Mouse (Mus musculus) embryonic facial prominence, embryonic 14.5 days (tissue): ENCODE measurements around the gene Hecw2. TPM values are rescaled to one million over a fixed set of nuclear protein-coding genes. Genes with fewer than 3 reads are reported as not detected.

ENCODE experiments used
- ATAC-seq: fragments of 200-750 bp; cut with Nextera tagmentation; 2 replicates; pipeline ENCODE4 v1.8.0; 2017; ENCODE audit warnings: low read depth, moderate number of reproducible peaks, moderate TSS enrichment
- DNase-seq: peaks from one replicate; pipeline ENCODE4 v3.0.0-alpha.2; 2015; ENCODE audit warnings: low spot score
- H3K27ac ChIP-seq: fragments of 300-500 bp; sonication (generic); replicated peaks from 2 replicates; pipeline ENCODE4 v1.5.1; 2014; ENCODE audit warnings: low read depth, mild to moderate bottlenecking, low read length, moderate library complexity
- H3K27me3 ChIP-seq: fragments of 300-500 bp; sonication (generic); replicated peaks from 2 replicates; pipeline ENCODE4 v1.6.1; 2014; ENCODE audit warnings: low read length; ENCODE audit not compliant: control insufficient read depth, insufficient read depth
- H3K36me3 ChIP-seq: fragments of 300-500 bp; sonication (generic); 2 replicates; pipeline ENCODE4 v1.6.1; 2014; ENCODE audit warnings: low read length, mixed read lengths; ENCODE audit not compliant: control insufficient read depth, insufficient read depth
- H3K4me1 ChIP-seq: fragments of 300-500 bp; sonication (generic); 2 replicates; pipeline ENCODE4 v1.6.1; 2014; ENCODE audit warnings: antibody characterized with exemption, low read length; ENCODE audit not compliant: control insufficient read depth, insufficient read depth
- H3K4me2 ChIP-seq: fragments of 300-500 bp; sonication (generic); 2 replicates; pipeline ENCODE4 v1.6.1; 2014; ENCODE audit warnings: low read depth, mild to moderate bottlenecking, low read length, moderate library complexity, mixed read lengths
- H3K4me3 ChIP-seq: fragments of 300-500 bp; sonication (generic); 2 replicates; pipeline ENCODE4 v1.5.1; 2014; ENCODE audit warnings: low read depth, mild to moderate bottlenecking, low read length
- H3K9ac ChIP-seq: fragments of 300-500 bp; sonication (generic); 2 replicates; pipeline ENCODE4 v1.6.1; 2014; ENCODE audit warnings: low read depth, mild to moderate bottlenecking, low read length, moderate library complexity, mixed read lengths
- H3K9me3 ChIP-seq: fragments of 300-500 bp; sonication (generic); 2 replicates; pipeline ENCODE4 v1.6.1; 2016; ENCODE audit warnings: low read length; ENCODE audit not compliant: control insufficient read depth
- WGBS: fragments of 180-500 bp; shearing (Covaris S2); extraction: QIAGEN DNeasy Blood & Tissue Kit; methylation state at CpG from one replicate; pipeline ENCODE4 v1.1.7; 2014; 5-methylcytosine and 5-hydroxymethylcytosine counted together
- polyA plus RNA-seq: library from polyadenylated mRNA; unstranded; fragments of >200 nt; fragmentation: Nextera tagmentation; extraction: Ambion mirVana; gene quantifications from 2 replicates; pipeline ENCODE4 v1.2.1, GENCODE M21; 2014

The Hecw2 gene
- polyA plus RNA-seq, 1 experiment from 2014 or later = 4.8 TPM

DNA sequence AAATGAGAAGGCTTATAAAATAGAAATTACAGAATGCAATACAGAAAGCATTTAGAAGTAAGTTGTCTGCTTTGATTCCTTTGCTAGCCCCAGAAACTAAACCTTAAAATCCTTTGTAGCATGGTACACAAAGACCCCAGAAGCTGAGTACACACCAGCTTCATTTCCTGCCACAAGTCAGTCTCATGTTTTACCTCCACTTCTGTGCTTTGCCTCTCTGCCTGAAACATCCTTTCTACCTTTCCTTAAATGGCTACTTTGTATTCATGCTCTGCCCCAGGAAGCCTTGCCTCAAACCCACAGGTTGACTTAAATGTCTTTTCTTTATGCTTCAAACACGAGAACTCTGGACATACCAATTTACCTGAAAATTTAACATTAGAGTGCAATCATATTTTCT lies 413.7 kb downstream of the Hecw2 start:
- Histone ChIP-seq H3K4me1 (no peaks in the 10 kb centered on the region), H3K9ac (no peak overlapping the region), H3K4me3 (no peak overlapping the region), H3K36me3 (no peaks in the 10 kb centered on the region), H3K27me3 (no peaks in the 10 kb centered on the region), H3K9me3 (no peaks in the 10 kb centered on the region), H3K27ac (no peak overlapping the region), H3K4me2 (no peak overlapping the region)
- ATAC-seq = no peak
- no peak for DNase-seq
- 46% methylated on average over 1 of the region's 1 CpGs for WGBS

DNA sequence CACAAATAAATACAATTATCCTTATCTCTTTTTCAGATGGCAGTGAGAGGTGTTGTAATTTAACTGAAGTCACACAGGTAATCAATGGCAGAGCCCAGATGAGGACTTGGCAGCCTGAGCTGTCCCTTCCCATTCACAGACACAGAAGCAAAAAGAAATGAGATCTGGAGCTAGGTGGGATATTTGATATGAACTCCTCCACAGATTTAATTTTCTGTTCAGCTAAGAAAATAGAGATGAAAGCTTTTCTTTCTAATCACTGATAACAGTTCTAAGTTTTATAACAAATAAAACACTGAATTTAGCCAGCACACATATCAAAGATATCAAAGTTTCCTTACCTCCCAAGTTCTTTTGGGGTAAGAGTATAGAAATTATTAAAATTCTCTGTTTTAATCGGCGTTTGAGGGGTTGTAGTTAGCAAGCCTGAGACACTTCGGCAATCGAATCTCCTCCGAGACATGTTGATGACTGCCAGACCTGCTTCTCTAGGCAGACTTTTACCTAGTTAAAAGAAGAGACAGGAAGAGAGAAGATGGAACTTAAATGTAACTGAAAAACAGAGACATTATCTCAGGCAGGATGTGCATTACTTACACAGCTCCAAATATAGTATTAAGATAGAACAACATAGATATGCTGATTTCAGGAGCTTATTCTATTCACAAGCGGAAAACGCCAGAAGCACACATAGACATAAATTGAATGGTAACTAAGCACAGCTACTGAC lies 418.6 kb downstream of the Hecw2 start:
- ATAC-seq = no peak
- WGBS = 87% methylated on average over 7 of the region's 7 CpGs

GRCm38 (mm10) chr1:53775545-53775944 lies 419.4 kb downstream of the Hecw2 start:
- H3K9me3 ChIP-seq = no peaks in the 10 kb centered on the region
- peaks cover 3% of the 10 kb centered on the region; the same call in 1 of the 2 replicates for H3K4me1 ChIP-seq
- H3K36me3 ChIP-seq = no peaks in the 10 kb centered on the region
- no peak overlapping the region for H3K27ac ChIP-seq
- no peak for DNase-seq
- no peak for ATAC-seq
- no peak overlapping the region for H3K4me2 ChIP-seq
- no peaks in the 10 kb centered on the region for H3K27me3 ChIP-seq
- no peak overlapping the region for H3K4me3 ChIP-seq
- no peak overlapping the region for H3K9ac ChIP-seq
- 87% methylated on average over 2 of the region's 2 CpGs for WGBS

More for the DNA sequence above, 418.6 kb downstream of the Hecw2 start:
- no peaks in the 10 kb centered on the region for H3K27me3 ChIP-seq
- H3K4me1 ChIP-seq = peaks cover 3% of the 10 kb centered on the region; the same call in 1 of the 2 replicates
- no peak overlapping the region for H3K27ac ChIP-seq
- H3K9ac ChIP-seq = no peak overlapping the region
- no peak for DNase-seq
- H3K9me3 ChIP-seq = no peaks in the 10 kb centered on the region
- no peak overlapping the region for H3K4me2 ChIP-seq
- H3K36me3 ChIP-seq = no peaks in the 10 kb centered on the region
- no peak overlapping the region for H3K4me3 ChIP-seq

DNA sequence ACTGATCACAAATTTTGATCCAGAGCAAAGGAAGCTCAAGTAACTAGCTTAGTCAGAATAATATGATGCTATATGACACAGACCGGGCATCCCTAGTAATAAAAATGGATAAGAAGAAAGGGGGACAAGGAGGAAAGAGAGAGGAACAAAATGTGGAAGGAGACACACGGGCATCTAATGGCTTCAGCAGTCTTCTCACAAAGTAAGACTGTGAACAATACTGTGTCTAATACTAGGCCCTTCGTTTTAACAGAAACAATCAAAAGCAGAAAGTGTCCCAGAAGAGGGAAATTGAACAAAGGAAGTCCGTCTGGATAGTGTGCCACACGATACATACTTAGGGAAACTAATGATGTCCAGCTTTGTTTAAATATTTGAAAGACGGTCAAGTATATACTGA lies 419.9 kb downstream of the Hecw2 start:
- H3K4me3 ChIP-seq = no peak overlapping the region
- H3K27ac ChIP-seq = no peak overlapping the region
- H3K9me3 ChIP-seq = no peaks in the 10 kb centered on the region
- H3K36me3 ChIP-seq = no peaks in the 10 kb centered on the region
- no peak for ATAC-seq
- no peak overlapping the region for H3K4me2 ChIP-seq
- peaks cover 3% of the 10 kb centered on the region; the same call in 1 of the 2 replicates for H3K4me1 ChIP-seq
- WGBS = 80% methylated on average over 6 of the region's 6 CpGs
- no peak for DNase-seq
- H3K27me3 ChIP-seq = no peaks in the 10 kb centered on the region
- no peak overlapping the region for H3K9ac ChIP-seq

DNA sequence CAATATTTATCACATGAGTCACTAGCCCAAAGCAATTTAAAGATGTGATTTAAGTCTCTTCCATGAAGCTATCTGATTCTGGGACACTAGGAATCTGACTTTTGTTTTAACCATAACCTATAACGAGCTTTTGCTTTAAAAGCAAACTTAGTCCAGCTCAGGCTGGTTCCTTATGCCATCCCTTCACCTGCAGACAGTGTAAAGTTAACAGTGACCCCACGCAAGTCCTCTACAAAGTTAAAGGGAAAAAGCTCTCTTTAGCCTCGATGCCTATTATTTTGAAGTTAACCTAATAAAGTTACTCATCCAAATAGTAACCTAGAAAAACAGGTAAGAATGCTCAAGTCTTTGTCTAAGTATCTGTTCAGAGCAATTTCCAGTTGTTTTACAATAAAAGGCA lies 420.4 kb downstream of the Hecw2 start:
- Histone ChIP-seq H3K36me3 (no peaks in the 10 kb centered on the region), H3K4me3 (no peak overlapping the region), H3K27ac (no peak overlapping the region), H3K4me1 (peaks cover 3% of the 10 kb centered on the region; the same call in 1 of the 2 replicates), H3K4me2 (no peak overlapping the region), H3K9ac (no peak overlapping the region), H3K9me3 (no peaks in the 10 kb centered on the region), H3K27me3 (no peaks in the 10 kb centered on the region)
- 92% methylated on average over 3 of the region's 3 CpGs for WGBS
- DNase-seq = no peak
- ATAC-seq = no peak

DNA sequence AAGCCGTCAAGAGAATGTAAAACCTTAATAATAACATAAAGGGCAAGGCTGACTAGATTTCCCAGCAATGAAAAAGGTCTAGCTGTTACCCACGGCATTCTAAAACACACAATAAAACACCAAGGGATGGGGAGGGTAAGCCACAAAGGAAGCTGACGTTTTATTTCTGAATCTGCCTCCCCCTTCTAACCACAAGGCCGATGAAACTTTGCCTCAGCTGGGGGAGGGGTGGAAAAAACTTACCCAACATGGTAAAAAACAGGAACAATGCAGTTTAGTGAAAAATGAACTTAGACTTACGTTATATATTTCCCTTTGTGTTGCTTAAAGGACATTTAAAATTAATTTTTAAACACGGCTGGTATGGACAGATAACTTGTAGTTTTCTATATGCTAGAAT lies 421.0 kb downstream of the Hecw2 start:
- 49% methylated on average over 6 of the region's 6 CpGs for WGBS

DNA sequence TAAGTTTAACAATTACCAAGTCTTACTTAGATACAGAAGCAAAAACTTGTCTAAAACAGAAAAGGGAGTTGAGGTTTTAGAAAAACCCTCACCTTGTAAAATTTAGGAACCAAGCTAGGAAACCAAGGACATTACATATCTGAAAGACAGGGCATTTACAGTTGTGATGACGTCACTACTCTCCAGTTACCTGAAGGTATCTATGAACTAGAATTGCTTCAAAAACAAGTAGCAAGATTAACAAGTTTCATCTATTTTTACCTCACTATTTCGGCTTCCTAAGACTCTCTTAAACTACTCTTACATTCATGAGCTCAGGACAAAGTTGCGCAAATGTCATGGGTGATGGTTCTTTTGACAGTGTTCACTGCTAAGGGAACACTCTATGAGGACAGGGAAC lies 422.0 kb downstream of the Hecw2 start:
- Histone ChIP-seq H3K9ac (no peak overlapping the region), H3K9me3 (no peaks in the 10 kb centered on the region), H3K4me3 (no peak overlapping the region), H3K4me1 (peaks cover 3% of the 10 kb centered on the region; the same call in 1 of the 2 replicates), H3K36me3 (0 out of 2 replicates have a peak, but pooled peaks cover 7% of the 10 kb centered on the region), H3K4me2 (no peak overlapping the region), H3K27me3 (no peaks in the 10 kb centered on the region), H3K27ac (no peak overlapping the region)
- 90% methylated on average over 3 of the region's 3 CpGs for WGBS
- DNase-seq (no peak), ATAC-seq (no peak)

More for the DNA sequence above, 421.0 kb downstream of the Hecw2 start:
- Histone ChIP-seq H3K4me2 (no peak overlapping the region), H3K27ac (no peak overlapping the region), H3K36me3 (0 out of 2 replicates have a peak, but pooled peaks cover 5% of the 10 kb centered on the region), H3K9ac (no peak overlapping the region), H3K9me3 (no peaks in the 10 kb centered on the region), H3K4me1 (peaks cover 3% of the 10 kb centered on the region; the same call in 1 of the 2 replicates), H3K4me3 (no peak overlapping the region), H3K27me3 (no peaks in the 10 kb centered on the region)
- no peak for ATAC-seq
- peak; percentile 41 for DNase-seq

DNA sequence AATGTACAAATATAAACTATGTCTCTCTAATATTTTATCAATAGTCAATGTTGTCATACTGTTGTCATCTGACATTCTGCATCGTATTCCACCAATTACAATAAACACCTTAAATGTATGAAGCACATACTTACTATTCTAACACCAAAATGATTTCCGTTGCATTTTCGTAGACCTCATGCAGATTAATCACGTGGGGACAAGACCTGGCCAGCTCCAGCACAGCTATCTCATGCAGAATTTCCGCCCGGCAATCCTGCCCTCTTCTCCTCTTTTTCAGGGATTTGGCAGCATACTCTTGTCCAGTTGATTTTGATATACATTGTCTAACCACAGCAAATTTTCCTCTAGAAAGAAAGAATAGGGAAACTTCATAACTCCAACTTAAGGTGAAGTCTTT lies 423.5 kb downstream of the Hecw2 start:
- Histone ChIP-seq H3K4me3 (no peak overlapping the region), H3K27me3 (no peaks in the 10 kb centered on the region), H3K9me3 (no peaks in the 10 kb centered on the region), H3K4me2 (no peak overlapping the region), H3K27ac (no peak overlapping the region), H3K4me1 (peaks cover 3% of the 10 kb centered on the region; the same call in 1 of the 2 replicates), H3K9ac (no peak overlapping the region), H3K36me3 (0 out of 2 replicates have a peak, but pooled peaks cover 7% of the 10 kb centered on the region)
- no peak for DNase-seq
- ATAC-seq = no peak
- WGBS = 87% methylated on average over 6 of the region's 6 CpGs

DNA sequence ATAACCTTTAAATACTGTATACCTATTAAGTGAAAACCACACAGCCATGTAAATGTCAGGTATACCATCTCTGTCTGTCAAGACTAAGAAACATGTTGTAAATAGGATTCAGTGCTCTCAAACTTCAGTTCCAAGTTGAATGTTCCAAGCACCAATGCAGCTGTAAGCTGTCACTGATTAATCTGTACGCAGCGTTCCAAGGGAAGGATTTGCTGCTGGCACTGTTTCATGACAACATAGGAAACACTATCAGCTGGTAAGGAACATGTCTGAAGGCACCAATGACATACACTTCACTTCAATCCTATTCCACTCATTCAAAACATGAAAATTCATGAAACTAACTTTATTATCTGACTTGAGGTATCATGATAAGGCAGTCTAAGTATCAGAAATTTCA lies 428.9 kb downstream of the Hecw2 start:
- Histone ChIP-seq H3K4me1 (no peaks in the 10 kb centered on the region), H3K9ac (no peak overlapping the region), H3K27me3 (no peaks in the 10 kb centered on the region), H3K4me3 (no peak overlapping the region), H3K9me3 (no peaks in the 10 kb centered on the region), H3K36me3 (peaks cover 30% of the 10 kb centered on the region; the same call in 1 of the 2 replicates), H3K4me2 (no peak overlapping the region), H3K27ac (no peak overlapping the region)
- ATAC-seq (no peak), DNase-seq (peak; percentile 10)
- WGBS = 76% methylated on average over 2 of the region's 2 CpGs
